Mouse (Mus musculus): ENCODE measurements around the gene Pacsin1.
"Not testable (repeated sequence)": the region's sequence is repeated elsewhere in the genome, so short reads cannot be mapped to it uniquely, and the experiment has no call there.

Pacsin1 gene

GRCm38 (mm10) chr17:27636132-27637020 lies 18.9 kb upstream of the Pacsin1 start, which contains the start of gene Rps10:
TSS of gene Rps10 (minus strand) at chr17:27636669.
- no peak for DNase-seq (ENCODE audit: low spot score in 2 of 2)

- no peak for DNase-seq (ENCODE audit: low spot score in 2 of 2)
These were observed 18.0 kb upstream of the Pacsin1 start for GRCm38 (mm10) chr17:27637333-27637732.

GRCm38 (mm10) chr17:27638921-27639332 lies 16.4 kb upstream of the Pacsin1 start:
- DNase-seq (ENCODE audit: low spot score in 2 of 2), result peak; percentile 45 to 77

- DNase-seq (ENCODE audit: low spot score in 2 of 2), result not testable (repeated sequence)
These were observed 15.5 kb upstream of the Pacsin1 start for GRCm38 (mm10) chr17:27639851-27640250.

- no peak for DNase-seq (ENCODE audit: low spot score in 2 of 2)
These were observed 12.7 kb upstream of the Pacsin1 start for GRCm38 (mm10) chr17:27642491-27643062.

- no peak for DNase-seq (ENCODE audit: low spot score in 2 of 2)
These were observed 12.2 kb upstream of the Pacsin1 start for GRCm38 (mm10) chr17:27643101-27643500.

GRCm38 (mm10) chr17:27643756-27644155 lies 11.6 kb upstream of the Pacsin1 start:
- no peak for DNase-seq (ENCODE audit: low spot score in 2 of 2)

GRCm38 (mm10) chr17:27644572-27644971 lies 10.7 kb upstream of the Pacsin1 start:
- DNase-seq (ENCODE audit: low spot score in 2 of 2), result no peak

GRCm38 (mm10) chr17:27645807-27646206 lies 9.5 kb upstream of the Pacsin1 start:
- DNase-seq (ENCODE audit: low spot score in 2 of 2), result no peak

GRCm38 (mm10) chr17:27650160-27650559 lies 5.1 kb upstream of the Pacsin1 start:
- DNase-seq (ENCODE audit: low spot score in 2 of 2), result peak; percentile 68 to 86

- no peak for DNase-seq (ENCODE audit: low spot score in 2 of 2)
These were observed 4.7 kb upstream of the Pacsin1 start for GRCm38 (mm10) chr17:27650586-27650985.

- DNase-seq (ENCODE audit: low spot score in 2 of 2), result no peak
These were observed 3.1 kb upstream of the Pacsin1 start for GRCm38 (mm10) chr17:27652046-27652790.

- DNase-seq (ENCODE audit: low spot score in 2 of 2), result no peak
These were observed 1.9 kb upstream of the Pacsin1 start for GRCm38 (mm10) chr17:27653253-27653959.

- DNase-seq (ENCODE audit: low spot score in 2 of 2), result no peak
These were observed 696 bp downstream of the Pacsin1 start for GRCm38 (mm10) chr17:27656011-27656399.

- DNase-seq (ENCODE audit: low spot score in 2 of 2), result no peak
These were observed 1.1 kb downstream of the Pacsin1 start for GRCm38 (mm10) chr17:27656414-27656813.

GRCm38 (mm10) chr17:27657123-27657522 lies 1.8 kb downstream of the Pacsin1 start:
- no peak for DNase-seq (ENCODE audit: low spot score in 2 of 2)

GRCm38 (mm10) chr17:27658767-27659166 lies 3.5 kb downstream of the Pacsin1 start:
- no peak for DNase-seq (ENCODE audit: low spot score in 2 of 2)

GRCm38 (mm10) chr17:27671720-27672119 lies 16.4 kb downstream of the Pacsin1 start:
- DNase-seq (ENCODE audit: low spot score in 2 of 2), result no peak

- DNase-seq (ENCODE audit: low spot score in 2 of 2), result no peak
These were observed 18.6 kb downstream of the Pacsin1 start for GRCm38 (mm10) chr17:27673945-27674344.

GRCm38 (mm10) chr17:27675453-27675852 lies 20.1 kb downstream of the Pacsin1 start:
- no peak for DNase-seq (ENCODE audit: low spot score in 2 of 2)

GRCm38 (mm10) chr17:27676270-27676669 lies 21.0 kb downstream of the Pacsin1 start:
- DNase-seq (ENCODE audit: low spot score in 2 of 2), result no peak

- DNase-seq (ENCODE audit: low spot score in 2 of 2), result no peak
These were observed 22.4 kb downstream of the Pacsin1 start for GRCm38 (mm10) chr17:27677756-27678155.
